Mouse (Mus musculus): ENCODE data around the gene Gfm2. TPM values are rescaled to one million over a fixed set of nuclear protein-coding genes. Genes with fewer than 3 reads are reported as not detected.

Gfm2 gene
- polyA plus RNA-seq, 1 experiment from 2014 or later = 12.7 TPM

- DNase-seq (ENCODE audit: low spot score) (no peak), ATAC-seq (ENCODE audit: low FRiP score, low TSS enrichment) (no peak)
- Histone ChIP-seq H3K4me2 (replicated peaks; ENCODE audit: low read depth) (no peak overlapping the region; the same call in 1 of the 2 replicates), H3K27me3 (ENCODE audit: control insufficient read depth, insufficient read depth, low read length) (no peaks in the 10 kb centered on the region), H3K4me3 (ENCODE audit: low read depth, low read length) (no peak overlapping the region), H3K36me3 (ENCODE audit: control insufficient read depth, insufficient read depth, low read length) (no peaks in the 10 kb centered on the region), H3K9me3 (ENCODE audit: control insufficient read depth, low read length) (no peaks in the 10 kb centered on the region), H3K27ac (replicated peaks) (no peak overlapping the region), H3K9ac (ENCODE audit: low read length) (no peak overlapping the region), H3K4me1 (replicated peaks; ENCODE audit: control insufficient read depth, insufficient read depth) (no peaks in the 10 kb centered on the region)
- TF ChIP-seq EP300 (optimal IDR thresholded peaks at IDR 0.05) = no peak
- 51% methylated on average over 17 of the region's 17 CpGs for WGBS
Measured at GRCm38 (mm10) chr13:97225130-97225529, 87.4 kb downstream of the Gfm2 start.

- no peak for ATAC-seq (ENCODE audit: low FRiP score, low TSS enrichment)
- H3K36me3 ChIP-seq (ENCODE audit: control insufficient read depth, insufficient read depth, low read length) = no peaks in the 10 kb centered on the region
- TF ChIP-seq CTCF (IDR thresholded peaks at IDR 0.05; ENCODE audit: low read depth) (no peak), EP300 (optimal IDR thresholded peaks at IDR 0.05) (no peak)
- no peak for DNase-seq (ENCODE audit: low spot score)
- no peaks in the 10 kb centered on the region for H3K27me3 ChIP-seq (ENCODE audit: control insufficient read depth, insufficient read depth, low read length)
- H3K9ac ChIP-seq (ENCODE audit: low read length) = no peak overlapping the region
- H3K4me3 ChIP-seq (ENCODE audit: low read depth, low read length) = no peak overlapping the region
- no peaks in the 10 kb centered on the region for H3K4me1 ChIP-seq (replicated peaks; ENCODE audit: control insufficient read depth, insufficient read depth)
- 88% methylated on average over 3 of the region's 3 CpGs for WGBS
- H3K4me2 ChIP-seq (replicated peaks; ENCODE audit: low read depth) = no peak overlapping the region
- no peak overlapping the region for H3K27ac ChIP-seq (replicated peaks)
- no peaks in the 10 kb centered on the region for H3K9me3 ChIP-seq (ENCODE audit: control insufficient read depth, low read length)
Measured at GRCm38 (mm10) chr13:97227795-97228194, 90.1 kb downstream of the Gfm2 start.

GRCm38 (mm10) chr13:97230101-97230500 is 92.4 kb downstream of the Gfm2 start:
- Histone ChIP-seq H3K9me3 (ENCODE audit: control insufficient read depth, low read length) (no peaks in the 10 kb centered on the region), H3K4me1 (replicated peaks; ENCODE audit: control insufficient read depth, insufficient read depth) (no peaks in the 10 kb centered on the region), H3K9ac (ENCODE audit: low read length) (no peak overlapping the region), H3K36me3 (ENCODE audit: control insufficient read depth, insufficient read depth, low read length) (no peaks in the 10 kb centered on the region), H3K4me2 (replicated peaks; ENCODE audit: low read depth) (no peak overlapping the region), H3K27me3 (ENCODE audit: control insufficient read depth, insufficient read depth, low read length) (no peaks in the 10 kb centered on the region), H3K4me3 (ENCODE audit: low read depth, low read length) (no peak overlapping the region), H3K27ac (replicated peaks) (no peak overlapping the region)
- ATAC-seq (ENCODE audit: low FRiP score, low TSS enrichment) = no peak
- no peak for TF ChIP-seq CTCF (IDR thresholded peaks at IDR 0.05; ENCODE audit: low read depth)
- no peak for TF ChIP-seq EP300 (optimal IDR thresholded peaks at IDR 0.05)
- 66% methylated on average over 3 of the region's 3 CpGs for WGBS
- no peak for DNase-seq (ENCODE audit: low spot score)

Other genes with a start within 250 kb of the Gfm2 start
- 0.96 and 1.1 TPM in 2 replicates for gene Gcnt4, start 213.2 kb upstream of the Gfm2 start, polyA plus RNA-seq (2015; fragmentation: Nextera tagmentation; extraction: Ambion mirVana)
- gene 1700029F12Rik, start 103.6 kb upstream of the Gfm2 start, polyA plus RNA-seq (2015; fragmentation: Nextera tagmentation; extraction: Ambion mirVana) = 0.08 TPM in 1 of 2 replicates, not detected in the other
- 0.70 TPM in 2 replicates for gene Fam169a, start 70.7 kb upstream of the Gfm2 start, polyA plus RNA-seq (2015; fragmentation: Nextera tagmentation; extraction: Ambion mirVana)
- gene Gm6169, start 38.7 kb upstream of the Gfm2 start, polyA plus RNA-seq (2015; fragmentation: Nextera tagmentation; extraction: Ambion mirVana) = 8.5 and 10.2 TPM in 2 replicates
- gene Nsa2, start within 50 bp of the Gfm2 start, polyA plus RNA-seq (2015; fragmentation: Nextera tagmentation; extraction: Ambion mirVana) = 51.3 and 52.9 TPM in 2 replicates
- 27.0 and 28.7 TPM in 2 replicates for gene Hexb, start 60.4 kb downstream of the Gfm2 start, polyA plus RNA-seq (2015; fragmentation: Nextera tagmentation; extraction: Ambion mirVana)
- gene Enc1, start 103.2 kb downstream of the Gfm2 start, polyA plus RNA-seq (2015; fragmentation: Nextera tagmentation; extraction: Ambion mirVana) = 3.3 and 3.5 TPM in 2 replicates

All from stomach, postnatal 0 days (tissue).